Comparison of ENCODE assay signal across 17 mouse cellular contexts in genomic region chr5:33032036-33032773, GRCm38 (mm10). TPM values are rescaled to one million over a fixed set of nuclear protein-coding genes. Genes with fewer than 3 reads are reported as not detected.
DNase-seq lines count a peak whose midpoint lies in the region; ATAC-seq and TF ChIP-seq lines count a peak whose summit lies in the region.
"Had no signal": no experiment of that assay in that cellular context is flagged by ENCODE, and none has a peak within 500 bp of the region (broad histone marks: within the 10 kb centered on the region; RNA-seq: fewer than 3 reads in every experiment).

No protein-coding gene starts in this region.

- peak overlapping the region; percentile 43 for H3K4me2 ChIP-seq in liver, postnatal 0 days (ENCODE audit: low read depth, low read length)
- H3K4me2 ChIP-seq: heart, embryonic 11.5 days had no signal

- H3K9ac ChIP-seq in liver, postnatal 0 days (replicated peaks), result no peak overlapping the region

- no peak overlapping the region for H3K4me3 ChIP-seq in liver, postnatal 0 days (ENCODE audit: low read depth, low read length)

- no peak for TF ChIP-seq EP300 in liver, postnatal 0 days (IDR thresholded peaks at IDR 0.05; ENCODE audit: low read depth)

- no peaks in the 10 kb centered on the region for H3K9me3 ChIP-seq in liver, postnatal 0 days (ENCODE audit: low read length)

- H3K27ac ChIP-seq in liver, postnatal 0 days (ENCODE audit: low read depth), result no peak overlapping the region

- WGBS in liver, postnatal 0 days (ENCODE audit: insufficient replicate concordance), result 63% methylated on average over 10 of the region's 10 CpGs

- no peak for DNase-seq in frontal cortex, postnatal 14 days (ENCODE audit: low spot score in 2 of 2)
- DNase-seq in 3T3-L1 (ENCODE audit: low read depth, low spot score), result peak; percentile 51
- no peak for DNase-seq in liver, postnatal 0 days
- no peak for DNase-seq in gastrocnemius, postnatal 10 days
- DNase-seq in adrenal gland, adult 8-10 months, result no peak
- DNase-seq in adrenal gland, adult (ENCODE audit: inconsistent age in 2 of 2, low spot score in 1 of 2), result no peak
- DNase-seq: B cell, adult 2 months; cerebellum, adult 9-10 months; embryo, embryonic 11 days; gastrocnemius, postnatal 25 days; kidney, adult 9 months; kidney, postnatal 36 days; right cerebral cortex, adult 18-20 months had no signal

- peak; percentile 42; the same call in 1 of the 2 replicates for ATAC-seq in frontal cortex, adult (ENCODE audit: low TSS enrichment)
- ATAC-seq in erythroid progenitor cell, adult 5-6 weeks (replicated peaks; ENCODE audit: low FRiP score, poor library complexity, severe bottlenecking), result peak; percentile 56
- 0 out of 2 replicates have a peak, but pooled peaks have one; percentile 31 for ATAC-seq in liver, postnatal 0 days
- ATAC-seq: Patski had no signal

- no peaks in the 10 kb centered on the region for H3K27me3 ChIP-seq in liver, postnatal 0 days (ENCODE audit: insufficient read depth, low read length)
- H3K27me3 ChIP-seq: Patski had no signal

- peaks cover 9% of the 10 kb centered on the region for H3K36me3 ChIP-seq in liver, postnatal 0 days (replicated peaks; ENCODE audit: insufficient read depth, low read length)

- TF ChIP-seq CTCF in liver, postnatal 0 days (IDR thresholded peaks at IDR 0.05; ENCODE audit: low read depth), result no peak

- H3K4me1 ChIP-seq in liver, postnatal 0 days (ENCODE audit: insufficient read depth), result 0 out of 2 replicates have a peak, but pooled peaks cover 8% of the 10 kb centered on the region

RNA-seq across cellular contexts. Expression of gene Ywhah, which starts 13.6 kb away (rescaled TPM):
- 322 and 398 TPM in 2 replicates for total RNA-seq in erythroid progenitor cell, adult 5-6 weeks (2015; ENCODE audit: low replicate concordance)
- total RNA-seq in erythroid progenitor cell, adult 5-6 weeks (2017; ENCODE audit: low replicate concordance), result 229 and 280 TPM in 2 replicates
- polyA plus RNA-seq in liver, postnatal 0 days (2015; fragmentation: Nextera tagmentation; extraction: Ambion mirVana), result 125 and 133 TPM in 2 replicates
- 100 to 1,000 TPM in 1 of 2 experiments, 10 to 100 TPM in 1; 82.0 to 106 TPM for total RNA-seq in gastrocnemius, postnatal 10 days (2021)
- total RNA-seq in adrenal gland, adult 8-10 months (2022), result 100 to 1,000 TPM; 160 to 184 (median 171) TPM
